Mouse (Mus musculus) granulocyte monocyte progenitor cell, adult 5-6 weeks (primary cell): Measurements from ENCODE around the gene Catsper1. TPM values are rescaled to one million over a fixed set of nuclear protein-coding genes. Genes with fewer than 3 reads are reported as not detected.

ENCODE experiments used
- ATAC-seq: replicated peaks from 2 replicates; pipeline ENCODE4 v1.8.0; 2016; ENCODE audit warnings: mild to moderate bottlenecking, moderate TSS enrichment, inconsistent platforms; ENCODE audit not compliant: poor library complexity, severe bottlenecking
- total RNA-seq, 2 experiments: library from RNA; stranded (forward) in 1 of 2; stranded (reverse) in 1 of 2; fragments of 200-712, 200-1000 nt in 1 of 2; fragments of >200 nt in 1 of 2; fragmentation: Nextera tagmentation in 1 of 2; gene quantifications; 2 replicates each; pipeline ENCODE4 v1.2.3; 2014 to 2017

Gene Catsper1
- not detected in 2 replicates for total RNA-seq (2014; fragmentation: Nextera tagmentation)
- not detected in 2 replicates for total RNA-seq (2017)

GRCm38 (mm10) chr19:5335441-5335840, at the start of gene Catsper1:
Catsper1 (plus strand) TSS chr19:5335741.
- no peak for ATAC-seq

DNA sequence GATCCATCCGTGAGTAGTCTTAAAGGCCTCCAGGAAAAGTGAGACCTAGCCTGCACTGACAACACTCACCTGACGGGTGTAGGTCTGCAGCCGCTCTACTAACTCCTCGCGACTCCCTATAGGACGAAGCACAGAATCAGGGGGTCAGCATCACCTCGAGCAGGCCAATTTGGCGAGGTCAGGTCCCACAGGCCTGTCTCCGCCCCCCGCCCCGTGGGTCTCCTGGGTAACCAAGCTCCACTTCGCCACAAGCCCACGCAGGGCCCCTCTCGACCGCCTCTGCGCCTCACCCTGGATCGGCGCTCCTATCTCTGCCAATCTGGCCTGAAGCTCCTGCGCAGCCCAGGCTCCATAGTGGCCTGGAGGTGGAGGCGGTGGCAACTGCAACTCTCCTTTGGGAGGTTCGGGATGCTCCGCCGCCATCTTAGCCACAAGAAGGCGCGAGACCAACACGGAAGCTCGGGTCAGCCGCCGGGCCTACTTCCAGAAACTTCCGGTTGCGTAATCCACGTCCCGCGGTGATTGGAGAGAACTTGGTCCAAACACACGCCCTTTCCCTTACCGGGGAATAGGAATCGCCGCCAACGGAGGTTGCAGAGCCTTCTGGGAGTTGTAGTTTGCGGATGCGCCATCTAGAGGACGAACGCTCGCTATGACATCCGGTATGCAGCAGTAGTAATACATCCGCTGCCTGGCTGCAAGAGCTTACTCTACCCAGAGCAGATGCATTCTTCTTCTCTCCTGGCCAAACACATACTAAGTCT, 40.4 kb upstream of the Catsper1 start, which contains the start of gene Sf3b2:
Sf3b2 (minus strand) TSS at position 484 of the 764 bp plus-strand sequence.
- ATAC-seq, result peak; percentile 95

DNA sequence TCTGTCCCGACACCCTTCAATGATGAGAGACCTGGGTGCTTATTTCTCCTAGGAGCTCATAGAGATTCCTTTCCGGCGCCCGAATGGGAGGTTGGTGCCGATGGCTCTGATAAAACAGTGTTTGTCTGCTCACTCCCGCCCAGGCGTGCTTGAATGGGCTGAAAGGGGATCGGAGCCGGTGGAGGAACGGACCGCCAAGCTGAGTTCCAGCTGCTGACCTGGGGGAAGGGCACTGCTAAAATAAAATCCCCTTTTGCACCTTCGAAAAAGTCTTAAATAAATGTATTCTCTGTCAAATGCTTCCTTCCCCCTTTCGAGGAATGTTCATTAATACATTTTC, 39.8 kb upstream of the Catsper1 start:
- no peak for ATAC-seq

- ATAC-seq, result no peak
These were observed 38.9 kb upstream of the Catsper1 start for GRCm38 (mm10) chr19:5296630-5297029.

DNA sequence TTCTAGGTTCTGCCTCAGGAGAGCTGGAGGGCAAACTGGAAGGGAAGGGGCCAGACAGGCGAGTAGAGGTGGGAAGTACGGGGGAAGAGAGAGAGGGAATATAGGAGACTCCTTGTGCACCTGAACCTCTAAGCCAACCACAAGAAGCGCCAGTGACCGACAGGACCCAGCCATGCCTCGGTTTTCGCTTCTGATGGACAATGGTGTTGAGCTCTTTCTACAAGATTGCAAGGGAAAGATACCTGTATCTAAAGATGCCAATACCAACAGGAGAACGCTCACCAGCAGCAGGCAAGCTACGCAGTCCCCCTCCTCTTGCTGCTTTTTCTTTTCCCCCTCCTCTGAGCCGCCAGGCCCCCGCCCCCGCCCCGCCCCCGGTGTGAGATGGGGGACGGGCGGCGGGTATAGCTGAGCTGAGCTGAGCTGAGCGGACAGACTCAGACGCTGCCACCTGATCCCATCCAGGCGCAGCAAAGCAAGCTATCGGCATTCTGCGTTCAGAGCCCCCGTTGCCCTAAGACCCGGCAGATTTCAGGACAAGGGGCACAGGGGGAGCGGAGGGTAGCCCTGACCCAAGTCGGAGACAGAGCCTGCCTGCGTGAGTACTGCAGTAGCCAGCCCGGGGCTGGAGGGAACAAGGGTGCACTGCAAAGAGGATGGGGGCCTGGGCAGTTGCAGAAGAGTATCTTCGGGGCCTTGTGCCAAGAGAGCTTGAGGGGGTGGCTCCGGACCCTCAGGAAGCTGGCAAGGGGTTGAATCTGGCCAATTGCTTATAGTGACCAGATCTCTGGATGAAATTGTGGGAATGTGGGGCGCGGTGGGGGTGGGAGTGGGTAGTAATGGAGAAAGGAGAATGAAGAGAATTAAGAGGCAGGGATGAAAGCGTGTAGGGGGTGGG, 37.4 kb upstream of the Catsper1 start, which contains the start of gene Gal3st3:
Gal3st3 (plus strand) TSS at position 429 of the 898 bp plus-strand sequence.
- ATAC-seq, result no peak

DNA sequence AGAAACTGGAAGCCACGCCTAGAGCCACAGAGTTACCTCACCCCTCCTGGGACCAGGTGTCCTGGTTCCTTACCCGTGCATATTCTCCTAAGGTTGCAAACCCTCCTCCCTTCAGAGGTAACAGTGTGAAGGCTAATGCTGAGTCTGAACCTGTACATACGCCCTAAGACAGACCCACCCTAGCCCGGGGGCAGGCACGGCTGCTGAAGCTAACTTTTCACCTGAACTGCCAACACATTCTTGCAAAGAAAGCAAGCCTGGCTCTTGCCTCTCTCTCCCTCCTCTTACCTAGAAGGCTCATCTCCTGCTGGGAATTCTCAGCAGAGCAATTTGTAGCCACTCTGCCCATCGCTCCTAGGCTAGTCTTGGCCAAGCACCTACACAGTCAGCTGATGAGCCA, 35.0 kb upstream of the Catsper1 start:
- ATAC-seq, result no peak

DNA sequence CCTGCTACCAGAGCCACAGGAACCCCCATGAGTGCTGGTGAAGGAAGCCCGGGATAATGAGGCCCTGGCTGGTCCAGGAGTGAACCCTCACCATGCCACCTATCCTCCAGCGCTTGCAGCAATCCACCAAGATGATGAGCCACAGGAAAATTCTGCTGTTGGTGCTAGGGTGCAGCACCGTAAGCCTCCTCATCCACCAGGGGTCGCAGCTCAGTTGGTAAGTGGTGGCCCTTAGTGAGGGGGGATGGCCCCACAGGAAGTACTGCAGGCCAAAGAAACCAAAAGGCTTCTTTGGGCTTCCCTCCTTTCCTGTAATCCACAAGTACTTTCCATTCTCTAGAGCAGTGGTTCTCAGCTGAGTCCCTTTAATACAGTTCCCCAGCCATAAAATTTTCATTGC, 33.1 kb upstream of the Catsper1 start:
- ATAC-seq, result peak; percentile 81

DNA sequence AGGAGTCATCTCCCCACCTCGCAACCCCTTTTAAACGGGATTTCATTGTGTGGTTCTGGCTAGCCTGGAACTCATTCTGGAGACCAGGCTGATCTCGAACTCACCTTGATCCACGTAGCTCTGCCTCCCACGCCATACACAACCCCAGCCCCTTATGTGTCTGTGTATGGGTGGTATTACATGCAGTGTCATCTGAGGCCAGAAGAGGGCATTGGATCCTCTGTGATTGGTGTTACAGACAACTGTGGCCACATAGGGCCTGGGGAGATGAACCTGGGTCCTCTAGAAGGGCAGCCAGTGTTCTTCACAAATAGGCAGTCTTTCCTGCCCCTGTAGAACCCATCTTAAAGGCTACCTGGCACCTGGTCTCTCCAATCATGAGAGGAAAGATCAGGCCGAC, 29.3 kb upstream of the Catsper1 start:
- ATAC-seq, result no peak

- no peak for ATAC-seq
These were observed 28.4 kb upstream of the Catsper1 start for GRCm38 (mm10) chr19:5306968-5307734.

DNA sequence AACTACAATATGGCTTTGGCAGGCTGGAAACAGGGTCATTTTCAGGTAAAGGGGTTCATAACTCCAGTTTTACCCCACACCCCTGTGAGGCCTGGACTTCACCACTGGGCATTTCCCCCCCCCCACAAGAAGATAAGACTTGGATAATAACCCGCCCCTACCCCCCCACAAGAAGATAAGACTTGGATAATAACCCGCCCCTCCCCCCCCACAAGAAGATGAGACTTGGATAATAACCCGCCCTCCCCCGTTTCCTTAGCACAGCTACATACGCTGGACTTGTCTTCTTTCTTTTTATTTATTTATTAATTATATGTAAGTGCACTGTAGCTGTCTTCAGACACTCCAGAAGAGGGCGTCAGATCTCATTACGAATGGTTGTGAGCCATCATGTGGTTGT, 26.5 kb upstream of the Catsper1 start:
- no peak for ATAC-seq

- peak; percentile 53; the same call in 1 of the 2 replicates for ATAC-seq
These were observed 22.4 kb upstream of the Catsper1 start for GRCm38 (mm10) chr19:5313189-5313588.

DNA sequence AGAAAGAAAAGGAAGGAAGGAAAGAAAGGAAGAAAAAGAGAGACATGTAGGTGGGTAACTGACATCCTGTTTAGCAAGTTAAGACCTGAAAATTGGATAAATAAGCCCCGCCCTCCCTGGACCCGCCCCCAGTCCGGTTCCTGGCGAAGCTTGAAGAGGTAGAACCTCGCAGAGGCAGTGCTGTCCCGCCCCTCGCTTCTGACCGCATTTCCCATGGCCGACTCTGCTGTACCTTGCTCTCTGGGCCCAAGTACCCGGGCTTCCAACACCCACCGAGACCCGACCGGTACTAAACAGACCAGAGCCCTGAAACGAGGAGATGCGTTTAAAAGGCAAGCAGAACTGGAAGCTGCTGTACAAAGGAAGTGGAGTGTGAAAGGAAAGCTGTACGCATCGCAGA, 11.7 kb upstream of the Catsper1 start:
- no peak for ATAC-seq

DNA sequence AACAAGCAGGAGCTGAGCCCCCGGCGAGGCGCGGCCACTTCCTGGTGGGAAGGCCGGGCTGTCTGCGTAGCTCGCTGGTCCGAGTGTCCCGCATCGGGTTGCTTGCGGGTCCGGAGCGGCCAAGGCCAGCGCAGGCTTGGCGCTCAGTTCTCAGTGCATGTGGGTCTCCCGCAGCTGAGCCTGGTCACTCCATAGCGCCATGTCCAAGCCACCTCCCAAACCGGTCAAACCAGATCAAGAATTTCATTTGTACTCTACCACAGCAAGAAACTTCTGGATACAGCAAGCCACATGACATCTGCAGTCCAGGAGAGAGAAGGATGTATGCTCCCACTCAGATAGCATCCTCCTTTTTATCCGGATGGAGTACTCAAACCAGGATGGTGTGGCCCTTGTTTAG, 7.6 kb upstream of the Catsper1 start:
- ATAC-seq, result no peak

DNA sequence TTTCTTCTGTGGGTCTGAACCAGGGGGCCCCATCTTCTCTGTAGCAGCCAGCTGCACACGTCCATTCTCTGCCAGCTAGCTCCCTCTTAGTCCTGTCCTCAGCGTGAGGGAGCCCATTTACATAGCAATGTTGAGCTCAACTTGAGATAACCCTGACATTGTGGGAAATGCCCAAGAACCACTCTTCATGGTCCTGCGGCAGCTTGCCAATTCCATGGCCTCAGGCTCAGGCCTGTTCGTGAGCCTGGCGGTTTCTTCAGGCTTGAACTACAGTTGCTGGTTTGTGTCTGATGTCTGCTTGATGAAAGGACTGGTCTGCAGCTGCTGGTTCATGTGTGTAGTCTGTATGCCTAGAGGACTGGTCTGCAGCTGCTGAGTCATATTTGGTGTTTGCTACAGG, 800 bp upstream of the Catsper1 start:
- ATAC-seq, result no peak

DNA sequence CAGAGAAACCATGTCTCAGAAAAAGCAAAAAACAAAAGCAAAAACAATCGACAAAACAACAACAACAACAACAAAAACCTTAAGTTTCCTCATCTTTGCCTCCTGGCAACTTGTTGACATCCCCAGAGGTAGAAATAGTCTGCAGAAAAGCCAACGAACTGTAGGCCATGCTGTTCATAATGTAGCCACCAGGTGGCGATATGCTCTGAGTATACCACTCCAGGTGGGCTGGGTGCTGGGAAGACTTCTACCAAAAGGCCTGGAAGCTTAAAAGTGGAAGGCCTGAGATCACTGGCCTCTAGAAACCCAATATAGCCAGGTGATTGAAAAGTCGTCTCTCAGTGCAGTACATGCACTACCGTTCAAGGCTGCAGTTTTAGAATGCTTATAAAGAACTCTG, 2.4 kb downstream of the Catsper1 start:
- ATAC-seq, result peak; percentile 69

- no peak for ATAC-seq
These were observed 5.8 kb downstream of the Catsper1 start for GRCm38 (mm10) chr19:5341360-5341759.

GRCm38 (mm10) chr19:5345297-5346131, 10.0 kb downstream of the Catsper1 start:
- no peak for ATAC-seq

- no peak for ATAC-seq
These were observed 12.5 kb downstream of the Catsper1 start for GRCm38 (mm10) chr19:5348064-5348463.
